Mouse (Mus musculus): ENCODE measurements around the gene Tenm2.

Gene Tenm2

GRCm38 (mm10) chr11:36902302-36902701 is 333.5 kb downstream of the Tenm2 start:
- DNase-seq (ENCODE audit: low spot score in 2 of 2), result no peak

GRCm38 (mm10) chr11:36893061-36893460 is 342.7 kb downstream of the Tenm2 start:
- no peak for DNase-seq (ENCODE audit: low spot score in 2 of 2)

GRCm38 (mm10) chr11:36891106-36891505 is 344.7 kb downstream of the Tenm2 start:
- no peak for DNase-seq (ENCODE audit: low spot score in 2 of 2)

GRCm38 (mm10) chr11:36887490-36887889 is 348.3 kb downstream of the Tenm2 start:
- no peak for DNase-seq (ENCODE audit: low spot score in 2 of 2)

- no peak for DNase-seq (ENCODE audit: low spot score in 2 of 2)
Measured at GRCm38 (mm10) chr11:36886147-36886546, 349.6 kb downstream of the Tenm2 start.

GRCm38 (mm10) chr11:36872961-36873360 is 362.8 kb downstream of the Tenm2 start:
- no peak for DNase-seq (ENCODE audit: low spot score in 2 of 2)

GRCm38 (mm10) chr11:36870548-36870947 is 365.2 kb downstream of the Tenm2 start:
- DNase-seq (ENCODE audit: low spot score in 2 of 2), result no peak

- DNase-seq (ENCODE audit: low spot score in 2 of 2), result no peak
Measured at GRCm38 (mm10) chr11:36851690-36852089, 384.1 kb downstream of the Tenm2 start.

GRCm38 (mm10) chr11:36847451-36847850 is 388.3 kb downstream of the Tenm2 start:
- no peak for DNase-seq (ENCODE audit: low spot score in 2 of 2)

- no peak for DNase-seq (ENCODE audit: low spot score in 2 of 2)
Measured at GRCm38 (mm10) chr11:36832855-36833254, 402.9 kb downstream of the Tenm2 start.

- no peak for DNase-seq (ENCODE audit: low spot score in 2 of 2)
Measured at GRCm38 (mm10) chr11:36831511-36831910, 404.3 kb downstream of the Tenm2 start.

- DNase-seq (ENCODE audit: low spot score in 2 of 2), result no peak
Measured at GRCm38 (mm10) chr11:36824666-36825065, 411.1 kb downstream of the Tenm2 start.

GRCm38 (mm10) chr11:36804615-36805014 is 431.1 kb downstream of the Tenm2 start:
- DNase-seq (ENCODE audit: low spot score in 2 of 2), result no peak

GRCm38 (mm10) chr11:36802208-36802631 is 433.5 kb downstream of the Tenm2 start:
- DNase-seq (ENCODE audit: low spot score in 2 of 2), result no peak

GRCm38 (mm10) chr11:36801683-36802082 is 434.1 kb downstream of the Tenm2 start:
- DNase-seq (ENCODE audit: low spot score in 2 of 2), result no peak

- no peak for DNase-seq (ENCODE audit: low spot score in 2 of 2)
Measured at GRCm38 (mm10) chr11:36799409-36799808, 436.4 kb downstream of the Tenm2 start.

- DNase-seq (ENCODE audit: low spot score in 2 of 2), result no peak
Measured at GRCm38 (mm10) chr11:36758009-36758408, 477.8 kb downstream of the Tenm2 start.

- DNase-seq (ENCODE audit: low spot score in 2 of 2), result no peak
Measured at GRCm38 (mm10) chr11:36746286-36746685, 489.5 kb downstream of the Tenm2 start.

- DNase-seq (ENCODE audit: low spot score in 2 of 2), result peak in 1 of 2 experiments; percentile 8
Measured at GRCm38 (mm10) chr11:36727800-36728199, 508.0 kb downstream of the Tenm2 start.

GRCm38 (mm10) chr11:36702881-36703280 is 532.9 kb downstream of the Tenm2 start:
- DNase-seq (ENCODE audit: low spot score in 2 of 2), result no peak

- no peak for DNase-seq (ENCODE audit: low spot score in 2 of 2)
Measured at GRCm38 (mm10) chr11:36700951-36701350, 534.8 kb downstream of the Tenm2 start.

- DNase-seq (ENCODE audit: low spot score in 2 of 2), result no peak
Measured at GRCm38 (mm10) chr11:36700131-36700530, 535.6 kb downstream of the Tenm2 start.

GRCm38 (mm10) chr11:36698268-36698667 is 537.5 kb downstream of the Tenm2 start:
- DNase-seq (ENCODE audit: low spot score in 2 of 2), result no peak

- no peak for DNase-seq (ENCODE audit: low spot score in 2 of 2)
Measured at GRCm38 (mm10) chr11:36697816-36698215, 537.9 kb downstream of the Tenm2 start.

Data from frontal cortex, postnatal 36 days (tissue).